Mouse (Mus musculus): ENCODE results near the gene Syt9. TPM values are rescaled to one million over a fixed set of nuclear protein-coding genes. Genes with fewer than 3 reads are reported as not detected.
"Not testable (repeated sequence)": the region's sequence is repeated elsewhere in the genome, so short reads cannot be mapped to it uniquely, and the experiment has no call there.

Syt9 gene
- polyA plus RNA-seq, 1 experiment from 2014 or later: 6.9 TPM

- ATAC-seq (replicated peaks; ENCODE audit: low FRiP score, low TSS enrichment, low read depth): no peak
- WGBS: 41% methylated on average over 7 of the region's 7 CpGs
- H3K4me2 ChIP-seq (ENCODE audit: low read length): no peak overlapping the region
These were observed 108.7 kb downstream of the Syt9 start for GRCm38 (mm10) chr7:107478979-107479965.

GRCm38 (mm10) chr7:107485709-107486108, 115.2 kb downstream of the Syt9 start:
- H3K9me3 ChIP-seq (ENCODE audit: control insufficient read depth, low read length); H3K27me3 ChIP-seq (replicated peaks; ENCODE audit: control insufficient read depth, insufficient read depth, low read length); H3K4me3 ChIP-seq (ENCODE audit: low read depth, low read length); H3K4me1 ChIP-seq (replicated peaks; ENCODE audit: control insufficient read depth, insufficient read depth, low read length); H3K9ac ChIP-seq (ENCODE audit: low read length); ATAC-seq (replicated peaks; ENCODE audit: low FRiP score, low TSS enrichment, low read depth); H3K27ac ChIP-seq (ENCODE audit: low read depth); H3K4me2 ChIP-seq (ENCODE audit: low read length); H3K36me3 ChIP-seq (ENCODE audit: control insufficient read depth, insufficient read depth, low read length); DNase-seq (ENCODE audit: low spot score): not testable (repeated sequence)
- 84% methylated on average over 2 of the region's 2 CpGs for WGBS

More at GRCm38 (mm10) chr7:107478979-107479965, 108.7 kb downstream of the Syt9 start:
- Histone ChIP-seq H3K4me1 (replicated peaks; ENCODE audit: control insufficient read depth, insufficient read depth, low read length) (peaks cover 10% of the 10 kb centered on the region), H3K9me3 (ENCODE audit: control insufficient read depth, low read length) (no peaks in the 10 kb centered on the region; the same call in 1 of the 2 replicates), H3K27ac (ENCODE audit: low read depth) (peak overlapping the region; percentile 38), H3K9ac (ENCODE audit: low read length) (no peak overlapping the region), H3K27me3 (replicated peaks; ENCODE audit: control insufficient read depth, insufficient read depth, low read length) (no peaks in the 10 kb centered on the region), H3K36me3 (ENCODE audit: control insufficient read depth, insufficient read depth, low read length) (no peaks in the 10 kb centered on the region), H3K4me3 (ENCODE audit: low read depth, low read length) (no peak overlapping the region)
- DNase-seq (ENCODE audit: low spot score): no peak

- no peak overlapping the region for H3K9ac ChIP-seq (ENCODE audit: low read length)
These were observed 124.9 kb downstream of the Syt9 start for GRCm38 (mm10) chr7:107495428-107495827.

GRCm38 (mm10) chr7:107496923-107497322, 126.4 kb downstream of the Syt9 start:
- WGBS: 86% methylated on average over 7 of the region's 7 CpGs
- Histone ChIP-seq H3K36me3 (ENCODE audit: control insufficient read depth, insufficient read depth, low read length) (no peaks in the 10 kb centered on the region), H3K27me3 (replicated peaks; ENCODE audit: control insufficient read depth, insufficient read depth, low read length) (no peaks in the 10 kb centered on the region), H3K4me1 (replicated peaks; ENCODE audit: control insufficient read depth, insufficient read depth, low read length) (no peaks in the 10 kb centered on the region), H3K9ac (ENCODE audit: low read length) (no peak overlapping the region), H3K4me2 (ENCODE audit: low read length) (no peak overlapping the region), H3K9me3 (ENCODE audit: control insufficient read depth, low read length) (no peaks in the 10 kb centered on the region), H3K4me3 (ENCODE audit: low read depth, low read length) (no peak overlapping the region), H3K27ac (ENCODE audit: low read depth) (no peak overlapping the region)
- DNase-seq (ENCODE audit: low spot score) (no peak), ATAC-seq (replicated peaks; ENCODE audit: low FRiP score, low TSS enrichment, low read depth) (no peak)

More at GRCm38 (mm10) chr7:107495428-107495827, 124.9 kb downstream of the Syt9 start:
- no peak for DNase-seq (ENCODE audit: low spot score)
- no peak overlapping the region for H3K27ac ChIP-seq (ENCODE audit: low read depth)
- no peaks in the 10 kb centered on the region for H3K4me1 ChIP-seq (replicated peaks; ENCODE audit: control insufficient read depth, insufficient read depth, low read length)
- no peak for ATAC-seq (replicated peaks; ENCODE audit: low FRiP score, low TSS enrichment, low read depth)
- H3K36me3 ChIP-seq (ENCODE audit: control insufficient read depth, insufficient read depth, low read length): no peaks in the 10 kb centered on the region
- H3K4me2 ChIP-seq (ENCODE audit: low read length): no peak overlapping the region
- no peak overlapping the region for H3K4me3 ChIP-seq (ENCODE audit: low read depth, low read length)
- no peaks in the 10 kb centered on the region for H3K9me3 ChIP-seq (ENCODE audit: control insufficient read depth, low read length)
- no peaks in the 10 kb centered on the region for H3K27me3 ChIP-seq (replicated peaks; ENCODE audit: control insufficient read depth, insufficient read depth, low read length)

GRCm38 (mm10) chr7:107500641-107501040, 130.1 kb downstream of the Syt9 start:
- ATAC-seq (replicated peaks; ENCODE audit: low FRiP score, low TSS enrichment, low read depth): no peak
- Histone ChIP-seq H3K4me2 (ENCODE audit: low read length) (no peak overlapping the region), H3K27ac (ENCODE audit: low read depth) (no peak overlapping the region), H3K36me3 (ENCODE audit: control insufficient read depth, insufficient read depth, low read length) (no peaks in the 10 kb centered on the region), H3K27me3 (replicated peaks; ENCODE audit: control insufficient read depth, insufficient read depth, low read length) (no peaks in the 10 kb centered on the region), H3K4me3 (ENCODE audit: low read depth, low read length) (no peak overlapping the region), H3K4me1 (replicated peaks; ENCODE audit: control insufficient read depth, insufficient read depth, low read length) (no peaks in the 10 kb centered on the region), H3K9ac (ENCODE audit: low read length) (no peak overlapping the region), H3K9me3 (ENCODE audit: control insufficient read depth, low read length) (no peaks in the 10 kb centered on the region)
- 62% methylated on average over 7 of the region's 7 CpGs for WGBS
- DNase-seq (ENCODE audit: low spot score): no peak

- H3K36me3 ChIP-seq (ENCODE audit: control insufficient read depth, insufficient read depth, low read length): no peaks in the 10 kb centered on the region
- no peak overlapping the region for H3K4me2 ChIP-seq (ENCODE audit: low read length)
- H3K9me3 ChIP-seq (ENCODE audit: control insufficient read depth, low read length): no peaks in the 10 kb centered on the region
- no peak overlapping the region for H3K4me3 ChIP-seq (ENCODE audit: low read depth, low read length)
- DNase-seq (ENCODE audit: low spot score) (no peak), ATAC-seq (replicated peaks; ENCODE audit: low FRiP score, low TSS enrichment, low read depth) (no peak)
- H3K4me1 ChIP-seq (replicated peaks; ENCODE audit: control insufficient read depth, insufficient read depth, low read length): no peaks in the 10 kb centered on the region
- H3K27me3 ChIP-seq (replicated peaks; ENCODE audit: control insufficient read depth, insufficient read depth, low read length): no peaks in the 10 kb centered on the region
- 64% methylated on average over 5 of the region's 5 CpGs for WGBS
- no peak overlapping the region for H3K9ac ChIP-seq (ENCODE audit: low read length)
- no peak overlapping the region for H3K27ac ChIP-seq (ENCODE audit: low read depth)
These were observed 134.5 kb downstream of the Syt9 start for GRCm38 (mm10) chr7:107504761-107505712.

- WGBS: 81% methylated on average over 3 of the region's 3 CpGs
- Histone ChIP-seq H3K36me3 (ENCODE audit: control insufficient read depth, insufficient read depth, low read length) (no peaks in the 10 kb centered on the region), H3K4me2 (ENCODE audit: low read length) (no peak overlapping the region), H3K27ac (ENCODE audit: low read depth) (no peak overlapping the region), H3K27me3 (replicated peaks; ENCODE audit: control insufficient read depth, insufficient read depth, low read length) (no peaks in the 10 kb centered on the region), H3K4me1 (replicated peaks; ENCODE audit: control insufficient read depth, insufficient read depth, low read length) (no peaks in the 10 kb centered on the region), H3K9ac (ENCODE audit: low read length) (no peak overlapping the region), H3K9me3 (ENCODE audit: control insufficient read depth, low read length) (no peaks in the 10 kb centered on the region), H3K4me3 (ENCODE audit: low read depth, low read length) (no peak overlapping the region)
- DNase-seq (ENCODE audit: low spot score) (no peak), ATAC-seq (replicated peaks; ENCODE audit: low FRiP score, low TSS enrichment, low read depth) (no peak)
These were observed 137.4 kb downstream of the Syt9 start for GRCm38 (mm10) chr7:107507920-107508319.

- H3K4me3 ChIP-seq (ENCODE audit: low read depth, low read length): no peak overlapping the region
- H3K27me3 ChIP-seq (replicated peaks; ENCODE audit: control insufficient read depth, insufficient read depth, low read length): no peaks in the 10 kb centered on the region
- no peak for ATAC-seq (replicated peaks; ENCODE audit: low FRiP score, low TSS enrichment, low read depth)
- DNase-seq (ENCODE audit: low spot score): no peak
- H3K9me3 ChIP-seq (ENCODE audit: control insufficient read depth, low read length): no peaks in the 10 kb centered on the region
- H3K4me2 ChIP-seq (ENCODE audit: low read length): no peak overlapping the region
- no peaks in the 10 kb centered on the region for H3K36me3 ChIP-seq (ENCODE audit: control insufficient read depth, insufficient read depth, low read length)
- WGBS: 76% methylated on average over 3 of the region's 3 CpGs
- H3K9ac ChIP-seq (ENCODE audit: low read length): no peak overlapping the region
- no peaks in the 10 kb centered on the region for H3K4me1 ChIP-seq (replicated peaks; ENCODE audit: control insufficient read depth, insufficient read depth, low read length)
- no peak overlapping the region for H3K27ac ChIP-seq (ENCODE audit: low read depth)
These were observed 139.2 kb downstream of the Syt9 start for GRCm38 (mm10) chr7:107509740-107510139.
